Mouse (Mus musculus) heart, embryonic 15.5 days (tissue): Measurements from ENCODE around the gene Col6a5. TPM values are rescaled to one million over a fixed set of nuclear protein-coding genes. Genes with fewer than 3 reads are reported as not detected.

Experiments
- ATAC-seq: fragments of 200-750 bp; cut with Nextera tagmentation; replicated peaks from 2 replicates; pipeline ENCODE4 v1.8.0; 2017; ENCODE audit warnings: low read depth, moderate TSS enrichment; ENCODE audit not compliant: insufficient number of reproducible peaks, insufficient read depth, low FRiP score
- H3K27ac ChIP-seq: fragments of 300-500 bp; sonication (generic); 2 replicates; pipeline ENCODE4 v1.5.1; 2015; ENCODE audit warnings: mild to moderate bottlenecking, inconsistent platforms
- H3K27me3 ChIP-seq: fragments of 300-500 bp; sonication (generic); 2 replicates; pipeline ENCODE4 v1.6.1; 2015; ENCODE audit warnings: inconsistent platforms
- H3K36me3 ChIP-seq: fragments of 300-500 bp; sonication (generic); 2 replicates; pipeline ENCODE4 v1.6.1; 2015; ENCODE audit warnings: mild to moderate bottlenecking, inconsistent platforms
- H3K4me1 ChIP-seq: fragments of 300-500 bp; sonication (generic); replicated peaks from 2 replicates; pipeline ENCODE4 v1.6.1; 2015; ENCODE audit warnings: inconsistent platforms
- H3K4me2 ChIP-seq: fragments of 300-500 bp; sonication (generic); 2 replicates; pipeline ENCODE4 v1.6.1; 2015; ENCODE audit warnings: inconsistent platforms, mild to moderate bottlenecking, moderate library complexity
- H3K4me3 ChIP-seq: fragments of 300-500 bp; sonication (generic); 2 replicates; pipeline ENCODE4 v1.5.1; 2015; ENCODE audit warnings: mild to moderate bottlenecking, inconsistent platforms
- H3K9ac ChIP-seq: fragments of 300-500 bp; sonication (generic); 2 replicates; pipeline ENCODE4 v1.6.1; 2015; ENCODE audit warnings: mild to moderate bottlenecking, inconsistent platforms
- H3K9me3 ChIP-seq: fragments of 300-500 bp; sonication (generic); replicated peaks from 2 replicates; pipeline ENCODE4 v1.6.1; 2016; ENCODE audit warnings: inconsistent platforms
- WGBS: fragments of 180-500 bp; shearing (Covaris S2); methylation state at CpG from one replicate; pipeline ENCODE4 v1.1.7; 2015; ENCODE audit warnings: mixed read lengths; 5-methylcytosine and 5-hydroxymethylcytosine counted together
- polyA plus RNA-seq: library from polyadenylated mRNA; unstranded; fragments of >200 nt; fragmentation: Nextera tagmentation; extraction: Ambion mirVana; gene quantifications from 2 replicates; pipeline ENCODE4 v1.2.1, GENCODE M21; 2015

Col6a5 gene
- polyA plus RNA-seq, 1 experiment from 2014 or later: 0.23 TPM

DNA sequence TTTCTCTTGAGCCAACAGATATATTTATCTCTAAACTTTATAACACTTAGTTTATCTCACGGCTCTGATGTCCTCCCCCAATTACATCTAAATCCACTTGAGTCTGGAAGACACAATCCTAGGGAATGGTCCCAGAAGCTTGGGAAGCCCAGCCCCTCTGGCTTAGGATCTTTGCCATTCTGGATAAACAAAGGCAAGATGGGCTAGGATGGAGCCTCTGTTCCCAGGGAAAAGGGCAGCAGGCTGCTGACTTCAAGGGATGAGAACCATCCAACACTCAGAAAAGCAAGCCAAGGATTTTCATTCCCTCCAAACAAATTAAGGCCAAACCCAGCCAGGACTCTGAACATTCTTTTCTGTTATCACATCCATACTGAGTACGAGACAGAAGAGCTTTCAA lies 51.1 kb downstream of the Col6a5 start:
- ATAC-seq: no peak
- no peaks in the 10 kb centered on the region for H3K36me3 ChIP-seq
- WGBS: 62% methylated on average over 2 of the region's 2 CpGs

GRCm38 (mm10) chr9:105907411-105907810 lies 53.0 kb downstream of the Col6a5 start:
- no peak overlapping the region for H3K9ac ChIP-seq
- H3K4me3 ChIP-seq: no peak overlapping the region
- H3K9me3 ChIP-seq: no peaks in the 10 kb centered on the region
- no peaks in the 10 kb centered on the region for H3K4me1 ChIP-seq
- H3K4me2 ChIP-seq: no peak overlapping the region
- WGBS: 66% methylated on average over 6 of the region's 6 CpGs
- no peak for ATAC-seq
- no peaks in the 10 kb centered on the region for H3K36me3 ChIP-seq
- no peaks in the 10 kb centered on the region for H3K27me3 ChIP-seq
- no peak overlapping the region for H3K27ac ChIP-seq

More for the DNA sequence above, 51.1 kb downstream of the Col6a5 start:
- no peaks in the 10 kb centered on the region for H3K4me1 ChIP-seq
- H3K27me3 ChIP-seq: no peaks in the 10 kb centered on the region
- H3K9me3 ChIP-seq: no peaks in the 10 kb centered on the region
- H3K27ac ChIP-seq: no peak overlapping the region
- H3K4me2 ChIP-seq: no peak overlapping the region
- H3K4me3 ChIP-seq: no peak overlapping the region
- H3K9ac ChIP-seq: no peak overlapping the region

GRCm38 (mm10) chr9:105887521-105887920 lies 72.9 kb downstream of the Col6a5 start:
- no peaks in the 10 kb centered on the region for H3K27me3 ChIP-seq
- H3K4me2 ChIP-seq: no peak overlapping the region
- H3K36me3 ChIP-seq: no peaks in the 10 kb centered on the region
- no peaks in the 10 kb centered on the region for H3K9me3 ChIP-seq
- H3K27ac ChIP-seq: no peak overlapping the region
- no peak overlapping the region for H3K4me3 ChIP-seq
- H3K9ac ChIP-seq: no peak overlapping the region
- peaks cover 9% of the 10 kb centered on the region for H3K4me1 ChIP-seq
- 19% methylated on average over 2 of the region's 2 CpGs for WGBS
- ATAC-seq: no peak

- H3K9me3 ChIP-seq: no peaks in the 10 kb centered on the region
- H3K4me3 ChIP-seq: no peak overlapping the region
- 74% methylated on average over 17 of the region's 17 CpGs for WGBS
- no peaks in the 10 kb centered on the region for H3K27me3 ChIP-seq
- no peak overlapping the region for H3K9ac ChIP-seq
- no peak overlapping the region for H3K27ac ChIP-seq
- peaks cover 12% of the 10 kb centered on the region for H3K4me1 ChIP-seq
- ATAC-seq: no peak
- no peaks in the 10 kb centered on the region for H3K36me3 ChIP-seq
- no peak overlapping the region for H3K4me2 ChIP-seq
Measured at GRCm38 (mm10) chr9:105884656-105885430, 75.6 kb downstream of the Col6a5 start.

- Histone ChIP-seq H3K9me3 (no peaks in the 10 kb centered on the region), H3K4me1 (peaks cover 2% of the 10 kb centered on the region; the same call in 1 of the 2 replicates), H3K9ac (no peak overlapping the region), H3K27me3 (no peaks in the 10 kb centered on the region), H3K36me3 (no peaks in the 10 kb centered on the region), H3K4me3 (no peak overlapping the region), H3K27ac (no peak overlapping the region), H3K4me2 (no peak overlapping the region)
- WGBS: 45% methylated on average over 4 of the region's 4 CpGs
- ATAC-seq: 0 out of 2 replicates have a peak, but pooled peaks have one; percentile 22
Measured at GRCm38 (mm10) chr9:105880743-105881142, 79.7 kb downstream of the Col6a5 start.

DNA sequence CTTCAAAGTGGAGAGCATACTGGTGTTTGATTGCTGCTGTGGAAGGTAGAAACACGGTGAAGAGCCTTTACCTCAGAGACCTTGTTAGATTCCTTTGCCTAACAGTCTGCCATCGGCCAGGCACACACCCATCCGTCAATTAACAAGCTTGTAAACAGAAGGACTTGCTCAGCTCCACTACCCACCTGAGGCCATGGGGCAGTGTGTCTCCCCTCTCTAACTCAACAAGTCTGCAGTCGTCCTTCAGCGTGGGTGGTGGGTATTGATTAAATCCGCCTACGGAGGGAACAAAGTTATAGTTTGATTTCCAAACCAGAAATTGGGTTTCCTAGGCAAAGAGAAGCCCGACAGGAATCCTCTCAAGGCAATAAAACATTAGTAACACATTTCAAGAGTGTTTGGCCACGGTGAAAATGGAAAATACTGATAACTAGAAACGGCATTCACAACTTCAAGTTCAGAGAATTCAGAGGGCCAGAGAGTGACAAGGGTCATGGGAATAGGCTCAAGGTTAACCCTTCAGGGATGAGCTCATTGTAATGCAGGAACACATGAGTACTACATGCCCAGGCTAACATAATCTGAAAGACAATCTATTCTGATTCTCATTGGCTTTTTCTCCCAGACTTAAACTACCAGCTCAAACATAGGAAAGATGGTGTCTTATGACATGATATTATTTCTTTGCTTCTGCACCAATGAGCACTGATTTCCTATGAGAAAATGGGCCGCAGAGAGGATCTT lies 81.9 kb downstream of the Col6a5 start:
- Histone ChIP-seq H3K9me3 (no peaks in the 10 kb centered on the region), H3K36me3 (no peaks in the 10 kb centered on the region), H3K4me3 (no peak overlapping the region), H3K27me3 (no peaks in the 10 kb centered on the region), H3K4me2 (no peak overlapping the region), H3K9ac (no peak overlapping the region), H3K27ac (no peak overlapping the region), H3K4me1 (peaks cover 2% of the 10 kb centered on the region; the same call in 1 of the 2 replicates)
- 64% methylated on average over 11 of the region's 11 CpGs for WGBS
- ATAC-seq: no peak

DNA sequence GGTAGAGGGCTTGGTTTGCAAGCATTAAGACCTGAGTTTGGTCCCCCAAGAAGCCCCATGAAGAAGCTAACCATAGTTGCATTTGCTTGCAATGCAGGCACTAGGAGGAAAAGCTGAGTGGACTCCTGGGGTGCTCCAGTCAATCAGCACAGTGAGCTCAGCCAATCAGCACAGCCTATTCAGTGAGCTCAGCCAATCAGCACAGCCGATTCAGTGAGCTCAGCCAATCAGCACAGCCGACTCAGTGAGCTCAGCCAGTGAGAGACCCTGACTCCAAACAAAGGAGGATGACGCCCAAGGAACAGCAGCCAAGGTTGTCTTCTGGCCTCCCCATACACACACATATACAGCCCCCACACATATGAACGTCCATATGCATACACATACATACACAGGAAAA lies 84.3 kb downstream of the Col6a5 start:
- no peak overlapping the region for H3K4me3 ChIP-seq
- no peak overlapping the region for H3K27ac ChIP-seq
- WGBS: 86% methylated on average over 4 of the region's 4 CpGs
- no peak for ATAC-seq
- H3K4me2 ChIP-seq: no peak overlapping the region
- no peaks in the 10 kb centered on the region for H3K36me3 ChIP-seq
- H3K9me3 ChIP-seq: no peaks in the 10 kb centered on the region
- no peaks in the 10 kb centered on the region for H3K27me3 ChIP-seq
- H3K4me1 ChIP-seq: peaks cover 11% of the 10 kb centered on the region
- no peak overlapping the region for H3K9ac ChIP-seq

- Histone ChIP-seq H3K4me2 (no peak overlapping the region), H3K9me3 (no peaks in the 10 kb centered on the region), H3K27ac (peak overlapping the region; percentile 24; the same call in 1 of the 2 replicates), H3K36me3 (no peaks in the 10 kb centered on the region), H3K4me1 (peaks cover 15% of the 10 kb centered on the region), H3K4me3 (no peak overlapping the region), H3K9ac (no peak overlapping the region), H3K27me3 (no peaks in the 10 kb centered on the region)
- ATAC-seq: peak; percentile 67; the same call in 1 of the 2 replicates
- WGBS: 40% methylated on average over 14 of the region's 14 CpGs
Measured at GRCm38 (mm10) chr9:105871643-105872042, 88.8 kb downstream of the Col6a5 start.

GRCm38 (mm10) chr9:105857773-105858172 lies 102.7 kb downstream of the Col6a5 start:
- ATAC-seq: no peak
- H3K4me2 ChIP-seq: no peak overlapping the region
- H3K4me1 ChIP-seq: peaks cover 2% of the 10 kb centered on the region; the same call in 1 of the 2 replicates
- H3K27ac ChIP-seq: no peak overlapping the region
- H3K4me3 ChIP-seq: no peak overlapping the region
- no peaks in the 10 kb centered on the region for H3K9me3 ChIP-seq
- no peaks in the 10 kb centered on the region for H3K36me3 ChIP-seq
- peaks cover 4% of the 10 kb centered on the region for H3K27me3 ChIP-seq
- H3K9ac ChIP-seq: no peak overlapping the region
- 12% methylated on average over 6 of the region's 6 CpGs for WGBS

DNA sequence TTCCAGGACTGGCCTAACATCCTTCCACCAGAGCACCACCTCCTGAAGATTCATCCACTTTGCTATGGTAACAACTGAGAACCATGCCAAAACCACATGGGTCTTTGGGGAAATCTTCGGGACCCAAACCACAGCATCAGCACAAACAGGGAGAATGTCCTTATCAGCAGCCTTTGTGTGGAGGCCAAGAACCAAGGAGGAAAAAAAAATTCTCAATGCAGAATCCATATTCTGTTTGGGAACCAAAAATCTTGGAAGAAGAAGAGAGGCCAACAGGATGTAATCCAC lies 107.7 kb downstream of the Col6a5 start:
- no peak overlapping the region for H3K9ac ChIP-seq
- no peak overlapping the region for H3K4me2 ChIP-seq
- no peak overlapping the region for H3K4me3 ChIP-seq
- H3K9me3 ChIP-seq: no peaks in the 10 kb centered on the region
- WGBS: 63% methylated on average over 1 of the region's 1 CpGs
- no peak overlapping the region for H3K27ac ChIP-seq
- ATAC-seq: no peak
- H3K27me3 ChIP-seq: peaks cover 4% of the 10 kb centered on the region
- H3K4me1 ChIP-seq: peaks cover 11% of the 10 kb centered on the region
- no peaks in the 10 kb centered on the region for H3K36me3 ChIP-seq

GRCm38 (mm10) chr9:105852015-105852777 lies 108.2 kb downstream of the Col6a5 start:
- 60% methylated on average over 14 of the region's 14 CpGs for WGBS
- Histone ChIP-seq H3K9ac (no peak overlapping the region), H3K27me3 (peaks cover 4% of the 10 kb centered on the region), H3K27ac (no peak overlapping the region), H3K4me3 (no peak overlapping the region), H3K36me3 (no peaks in the 10 kb centered on the region), H3K4me2 (no peak overlapping the region), H3K9me3 (no peaks in the 10 kb centered on the region), H3K4me1 (peaks cover 9% of the 10 kb centered on the region)
- no peak for ATAC-seq
